Mouse (Mus musculus): ENCODE results near the gene 1700028K03Rik.

The 1700028K03Rik gene

DNA sequence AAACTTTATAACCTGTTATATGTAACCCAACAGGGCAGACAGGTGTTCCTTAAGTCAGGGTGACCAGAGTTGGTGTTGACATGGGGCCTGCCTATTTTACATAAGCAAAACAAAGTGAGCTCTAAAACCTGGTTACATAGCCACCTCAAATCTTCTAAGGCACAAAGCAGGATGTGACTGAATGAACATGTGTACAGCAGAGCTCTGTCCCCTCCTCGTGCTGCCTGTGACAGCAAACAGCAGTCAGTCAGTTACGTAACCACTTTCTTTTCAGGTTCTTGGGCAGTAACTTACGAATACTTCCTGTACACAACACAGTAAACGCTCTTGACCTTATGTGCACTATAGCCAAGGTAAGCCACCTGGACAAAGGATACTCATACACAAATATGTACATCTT, 11.4 kb downstream of the 1700028K03Rik start:
- DNase-seq, result no peak

DNA sequence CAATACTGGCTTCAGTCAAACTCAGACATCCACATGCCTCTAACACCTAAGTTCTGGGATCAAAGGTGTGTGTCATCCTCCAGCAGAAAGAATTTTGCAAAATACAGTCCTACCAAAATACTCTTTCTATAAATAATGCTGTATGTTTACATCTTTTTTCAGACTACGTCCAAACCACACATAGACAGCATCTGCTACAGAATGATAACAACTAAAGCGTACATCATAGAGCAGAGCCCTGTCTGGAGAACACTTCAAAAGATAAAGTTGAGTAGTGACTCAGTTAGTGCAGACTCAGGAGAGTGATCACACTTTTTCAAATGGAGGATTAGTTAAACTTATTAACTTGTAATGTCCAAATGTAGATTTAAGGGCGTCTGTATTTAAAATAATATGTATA, 13.4 kb downstream of the 1700028K03Rik start:
- no peak for DNase-seq

DNA sequence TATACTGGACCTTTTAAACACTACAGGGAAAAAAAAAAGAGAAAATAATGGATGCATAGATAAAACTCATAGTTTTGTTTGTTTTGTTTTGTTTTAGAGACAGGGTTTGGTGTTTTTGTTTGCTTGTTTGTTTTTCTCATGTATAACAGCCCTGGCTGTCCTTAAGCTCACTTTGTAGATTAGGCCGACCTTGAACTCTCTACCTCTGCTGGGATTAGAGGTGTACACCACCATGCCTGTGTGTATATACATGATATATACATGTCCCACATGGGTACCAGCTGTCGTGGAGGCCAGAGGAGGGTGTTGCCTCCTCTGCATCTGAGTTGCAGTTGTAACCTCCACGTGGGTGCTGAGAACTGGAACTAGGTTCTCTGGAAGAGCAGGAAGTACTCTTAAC, 13.9 kb downstream of the 1700028K03Rik start:
- DNase-seq, result no peak

DNA sequence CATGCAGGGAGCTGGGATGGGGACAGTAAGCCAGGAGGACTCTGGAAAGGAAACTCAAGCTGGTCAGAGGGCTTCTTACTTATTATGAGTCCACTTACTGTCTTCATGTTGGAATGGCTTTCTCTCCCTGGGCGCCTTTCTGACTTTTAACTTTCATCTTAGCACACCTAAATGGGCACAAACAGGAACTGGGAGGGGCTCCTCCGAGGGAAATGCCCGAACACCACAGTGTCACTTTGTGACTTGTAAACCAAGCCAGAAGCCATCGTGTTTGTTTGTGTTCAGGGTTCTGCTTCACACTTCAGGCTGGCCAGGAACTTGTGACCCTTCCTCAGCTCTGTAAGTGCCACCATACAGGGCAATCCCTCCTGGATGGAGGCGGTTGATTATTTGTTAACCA, 19.8 kb downstream of the 1700028K03Rik start:
- DNase-seq, result no peak

DNA sequence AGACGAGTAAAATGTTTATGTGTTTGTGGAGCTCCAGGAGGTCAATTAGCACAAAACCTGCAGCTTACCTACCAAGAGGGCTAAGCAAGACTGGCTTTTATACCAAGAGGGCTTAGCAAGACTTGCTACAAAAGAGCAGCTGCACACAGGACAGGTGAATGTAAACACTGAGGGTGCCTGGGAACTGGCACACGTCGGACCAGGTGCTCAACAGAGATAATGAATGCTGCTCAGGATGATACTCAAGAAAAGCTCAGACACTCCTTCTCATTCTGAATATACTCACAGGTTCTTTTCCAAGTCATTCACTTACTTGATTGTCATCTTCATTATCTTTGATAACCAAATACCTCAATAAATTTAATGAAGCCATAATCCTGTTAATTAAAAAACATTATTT, 22.5 kb downstream of the 1700028K03Rik start:
- no peak for DNase-seq

DNA sequence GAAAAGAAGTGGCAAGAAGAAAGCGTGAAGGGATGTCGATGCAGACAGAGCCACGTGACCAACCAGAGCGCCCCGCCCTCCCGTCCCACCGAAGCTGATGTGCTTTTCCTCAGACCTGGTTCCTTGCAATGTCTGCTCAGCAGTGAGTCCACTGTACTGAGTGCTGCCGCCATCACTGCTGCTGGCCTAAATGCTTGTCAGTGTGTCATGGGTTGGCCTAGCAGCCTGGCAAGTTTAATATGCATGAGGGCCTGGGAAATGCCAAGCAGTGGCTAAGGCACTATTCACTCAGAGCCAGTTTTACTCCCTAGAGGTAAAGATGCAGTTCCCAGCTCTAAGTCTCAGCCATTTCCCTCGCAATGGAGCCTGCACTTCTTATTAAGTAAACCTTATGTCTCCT, 34.6 kb downstream of the 1700028K03Rik start:
- DNase-seq, result no peak

DNA sequence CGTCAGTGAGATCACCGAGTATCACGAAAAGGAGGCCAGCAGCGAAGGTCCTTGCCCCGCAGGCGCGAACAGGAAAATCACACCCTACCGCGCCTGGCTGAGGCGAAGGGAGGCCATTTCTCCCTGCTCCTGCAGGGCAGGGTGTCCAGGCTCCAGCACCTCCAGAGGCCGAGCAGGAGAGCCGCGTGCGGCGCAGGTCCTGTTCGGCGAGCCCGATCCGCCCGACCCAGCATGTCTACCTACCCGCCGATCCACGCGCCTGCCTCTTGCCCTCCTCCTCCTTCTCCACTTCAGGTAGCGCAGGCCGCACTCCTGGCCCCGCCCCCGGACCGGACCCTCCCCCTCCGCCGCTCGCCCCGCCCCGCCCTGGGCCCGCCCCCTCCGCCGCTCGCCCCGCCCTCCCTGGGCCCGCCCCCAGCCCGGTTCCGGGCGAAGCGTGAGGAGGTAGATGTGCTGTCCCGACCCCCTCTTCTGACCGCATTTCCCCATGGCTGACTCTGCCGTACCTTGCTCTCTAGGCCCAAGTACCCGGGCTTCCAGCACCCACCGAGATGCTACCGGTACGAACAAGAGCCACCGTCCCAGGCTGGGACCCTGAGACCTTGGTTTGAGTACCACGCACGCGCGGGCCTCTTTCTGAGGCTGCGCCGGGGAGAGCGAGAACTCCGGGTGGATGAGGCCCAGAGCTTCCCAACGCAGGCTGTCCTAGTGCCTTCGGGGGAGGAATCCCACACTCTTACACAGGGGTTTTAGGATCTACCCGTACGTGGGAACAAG, 63.0 kb downstream of the 1700028K03Rik start, which contains the start of the genes Rpap2 and Glmn:
Gene Rpap2, plus strand, starts transcription at position 73 of the 777 bp plus-strand sequence.
Gene Glmn, minus strand, starts transcription at position 588 of the 777 bp plus-strand sequence.
- DNase-seq, result peak; percentile 92

DNA sequence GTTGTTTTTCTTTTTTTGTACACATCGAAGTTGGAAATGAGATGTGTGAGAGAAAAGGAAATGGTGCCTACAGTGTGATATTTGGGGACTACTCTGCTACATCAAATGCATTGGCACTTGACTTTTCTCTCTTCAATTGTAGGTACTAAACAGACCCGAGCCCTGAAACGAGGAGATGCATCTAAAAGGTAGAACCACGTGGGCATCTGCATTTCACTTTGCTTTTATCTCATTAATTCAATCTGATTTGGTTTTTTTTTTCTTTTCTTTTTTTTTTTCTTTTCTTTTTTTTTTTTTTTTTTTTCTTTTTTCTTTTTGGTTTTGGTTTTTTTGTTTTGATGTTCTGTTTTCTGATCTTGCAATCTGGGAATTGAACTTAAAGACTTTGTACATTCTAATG, 63.9 kb downstream of the 1700028K03Rik start:
- no peak for DNase-seq

All from kidney, postnatal 10 days (tissue).